Mouse (Mus musculus) kidney, adult 18-20 months (tissue): ENCODE data around the gene Aff4.

Experiments
- DNase-seq: peaks from one replicate; pipeline ENCODE4 v3.0.0; 2021

Gene Aff4

GRCm38 (mm10) chr11:53430300-53430669 lies 79.7 kb downstream of the Aff4 start:
- DNase-seq = no peak

- DNase-seq = peak; percentile 100
Measured at GRCm38 (mm10) chr11:53430670-53431346, 80.2 kb downstream of the Aff4 start, which contains the start of the genes Uqcrq and Gdf9. Uqcrq (minus strand) TSS chr11:53430831. Gdf9 (plus strand) TSS chr11:53431023.

- DNase-seq = no peak
Measured at GRCm38 (mm10) chr11:53431347-53432056, 80.9 kb downstream of the Aff4 start.

- no peak for DNase-seq
Measured at GRCm38 (mm10) chr11:53433057-53433456, 82.4 kb downstream of the Aff4 start.

GRCm38 (mm10) chr11:53435504-53435903 lies 84.9 kb downstream of the Aff4 start:
- DNase-seq = no peak

GRCm38 (mm10) chr11:53436338-53436737 lies 85.7 kb downstream of the Aff4 start:
- no peak for DNase-seq

- no peak for DNase-seq
Measured at GRCm38 (mm10) chr11:53441921-53442320, 91.3 kb downstream of the Aff4 start.

- DNase-seq = peak; percentile 42
Measured at GRCm38 (mm10) chr11:53443861-53444260, 93.2 kb downstream of the Aff4 start.

GRCm38 (mm10) chr11:53445562-53445961 lies 94.9 kb downstream of the Aff4 start:
- no peak for DNase-seq

- no peak for DNase-seq
Measured at GRCm38 (mm10) chr11:53446183-53446582, 95.5 kb downstream of the Aff4 start.

- DNase-seq = no peak
Measured at GRCm38 (mm10) chr11:53447996-53448395, 97.4 kb downstream of the Aff4 start.

GRCm38 (mm10) chr11:53448529-53448928 lies 97.9 kb downstream of the Aff4 start:
- peak; percentile 87 for DNase-seq

GRCm38 (mm10) chr11:53450070-53450705 lies 99.6 kb downstream of the Aff4 start:
- DNase-seq = no peak

GRCm38 (mm10) chr11:53451361-53451760 lies 100.7 kb downstream of the Aff4 start:
- no peak for DNase-seq

- peak; percentile 33 for DNase-seq
Measured at GRCm38 (mm10) chr11:53452396-53452795, 101.8 kb downstream of the Aff4 start.

- DNase-seq = no peak
Measured at GRCm38 (mm10) chr11:53453031-53453430, 102.4 kb downstream of the Aff4 start.

- peak; percentile 70 for DNase-seq
Measured at GRCm38 (mm10) chr11:53456474-53457371, 106.1 kb downstream of the Aff4 start, which contains the start of the genes Gm10447 and Shroom1. Gm10447 (minus strand) TSS chr11:53457110. Shroom1 (plus strand) TSS chr11:53457205.

- DNase-seq = no peak
Measured at GRCm38 (mm10) chr11:53457372-53457954, 106.8 kb downstream of the Aff4 start.

- no peak for DNase-seq
Measured at GRCm38 (mm10) chr11:53458996-53459395, 108.4 kb downstream of the Aff4 start.

- DNase-seq = no peak
Measured at GRCm38 (mm10) chr11:53460192-53460591, 109.6 kb downstream of the Aff4 start.

GRCm38 (mm10) chr11:53461727-53462126 lies 111.1 kb downstream of the Aff4 start:
- no peak for DNase-seq
